Mouse (Mus musculus): ENCODE results near the gene Mgll. TPM values are rescaled to one million over a fixed set of nuclear protein-coding genes. Genes with fewer than 3 reads are reported as not detected.

Gene Mgll
- polyA plus RNA-seq, 1 experiment from 2014 or later = 72.1 TPM

DNA sequence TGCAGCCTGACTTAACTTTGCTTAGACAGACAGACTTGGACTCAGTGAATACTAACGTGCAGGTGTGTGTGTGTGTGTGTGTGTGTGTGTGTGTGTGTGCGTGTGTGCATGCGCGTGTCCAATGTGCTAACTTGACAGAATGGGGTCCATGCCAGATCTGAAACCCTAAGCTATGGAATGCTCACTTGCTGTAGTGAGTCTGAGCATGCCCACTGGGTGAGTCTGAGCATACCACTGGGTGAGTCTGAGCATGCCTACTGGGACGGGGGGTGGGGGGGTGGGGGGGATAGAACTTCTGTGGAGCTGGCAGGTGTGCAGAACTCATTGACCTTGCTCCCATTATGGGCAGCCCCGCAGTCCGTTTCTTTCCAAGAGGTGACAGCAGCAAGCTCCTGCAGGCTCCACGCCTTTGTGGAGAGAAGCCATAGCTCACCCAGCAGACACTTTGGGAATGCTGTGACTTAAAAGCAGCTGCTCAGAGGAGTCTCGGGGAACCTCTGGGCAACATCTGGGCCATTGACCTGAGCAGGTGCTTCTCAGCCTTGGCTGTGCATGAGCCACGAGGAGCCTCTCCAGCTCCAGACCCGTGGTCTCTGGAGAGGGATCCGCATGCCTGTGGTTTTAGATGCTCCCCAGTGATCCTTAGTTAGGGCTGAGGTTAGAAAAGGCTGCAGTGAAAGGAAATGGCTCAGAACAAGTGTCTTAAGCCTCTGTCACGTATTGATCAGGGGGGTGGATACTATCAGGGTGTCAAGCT is 38.4 kb downstream of the Mgll start:
- Histone ChIP-seq H3K9me3 (replicated peaks) (no peaks in the 10 kb centered on the region), H3K27me3 (replicated peaks) (no peaks in the 10 kb centered on the region), H3K36me3 (no peaks in the 10 kb centered on the region), H3K4me3 (replicated peaks) (no peak overlapping the region), H3K4me2 (no peak overlapping the region), H3K9ac (replicated peaks) (no peak overlapping the region), H3K4me1 (peaks cover 40% of the 10 kb centered on the region), H3K27ac (replicated peaks) (no peak overlapping the region)
- WGBS = 79% methylated on average over 13 of the region's 13 CpGs
- ATAC-seq (ENCODE audit: low FRiP score) = no peak

DNA sequence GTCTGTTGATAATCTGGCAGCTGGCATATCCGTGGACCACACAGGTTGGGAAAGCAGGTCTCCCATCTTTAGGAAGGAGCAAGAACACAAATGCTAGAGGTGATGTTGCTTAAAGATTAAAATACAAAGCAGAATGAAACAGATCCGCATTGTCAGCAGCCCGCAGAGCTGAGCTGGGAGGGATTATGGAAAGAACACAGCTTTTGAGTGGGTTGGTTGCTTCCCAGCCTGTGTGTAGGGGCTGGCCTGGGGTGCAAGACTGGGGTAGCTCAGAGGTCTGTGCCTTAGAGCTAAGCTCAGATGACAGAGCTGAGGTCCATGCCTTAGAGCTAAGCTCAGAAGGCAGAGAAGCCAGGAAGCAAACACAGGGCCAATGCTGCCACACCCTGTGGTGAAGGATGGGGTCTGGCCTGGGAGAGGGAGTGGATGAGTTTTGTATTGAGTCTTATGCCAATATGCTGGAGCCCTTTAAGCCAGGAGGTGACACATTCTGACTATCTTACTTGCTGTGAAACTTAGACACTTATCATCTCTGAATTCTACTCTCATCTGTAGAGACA is 39.4 kb downstream of the Mgll start:
- H3K4me1 ChIP-seq = peaks cover 40% of the 10 kb centered on the region
- no peaks in the 10 kb centered on the region for H3K27me3 ChIP-seq (replicated peaks)
- no peak overlapping the region for H3K27ac ChIP-seq (replicated peaks)
- H3K9me3 ChIP-seq (replicated peaks) = no peaks in the 10 kb centered on the region
- WGBS = 92% methylated on average over 3 of the region's 3 CpGs
- ATAC-seq (ENCODE audit: low FRiP score) = no peak
- H3K4me2 ChIP-seq = no peak overlapping the region
- H3K9ac ChIP-seq (replicated peaks) = no peak overlapping the region
- no peak overlapping the region for H3K4me3 ChIP-seq (replicated peaks)
- H3K36me3 ChIP-seq = no peaks in the 10 kb centered on the region

DNA sequence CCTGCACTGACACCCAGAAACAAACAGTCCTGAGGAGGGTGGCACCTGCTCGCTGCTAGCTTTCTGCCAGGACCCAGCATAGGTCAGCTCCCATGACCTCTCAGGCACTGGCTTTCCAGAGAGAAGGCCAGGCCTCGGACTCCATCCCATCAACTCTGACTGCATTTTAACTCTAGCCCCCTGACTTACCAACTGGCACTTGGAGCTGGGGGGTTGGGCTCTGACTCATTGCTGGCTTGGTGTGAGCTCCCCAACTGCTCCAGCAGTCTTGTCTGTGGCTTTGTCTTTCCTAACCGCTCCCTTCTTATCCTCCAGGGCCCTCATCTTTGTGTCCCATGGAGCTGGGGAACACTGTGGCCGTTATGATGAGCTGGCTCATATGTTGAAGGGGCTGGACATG is 40.1 kb downstream of the Mgll start:
- Histone ChIP-seq H3K9me3 (replicated peaks) (no peaks in the 10 kb centered on the region), H3K4me1 (peaks cover 40% of the 10 kb centered on the region), H3K27me3 (replicated peaks) (no peaks in the 10 kb centered on the region), H3K9ac (replicated peaks) (no peak overlapping the region), H3K4me2 (no peak overlapping the region), H3K36me3 (no peaks in the 10 kb centered on the region), H3K27ac (replicated peaks) (no peak overlapping the region), H3K4me3 (replicated peaks) (no peak overlapping the region)
- 82% methylated on average over 4 of the region's 4 CpGs for WGBS
- no peak for ATAC-seq (ENCODE audit: low FRiP score)

- no peaks in the 10 kb centered on the region for H3K9me3 ChIP-seq (replicated peaks)
- H3K4me1 ChIP-seq = peaks cover 12% of the 10 kb centered on the region; the same call in 1 of the 2 replicates
- ATAC-seq (ENCODE audit: low FRiP score) = no peak
Measured at GRCm38 (mm10) chr6:88767740-88768139, 43.5 kb downstream of the Mgll start.

DNA sequence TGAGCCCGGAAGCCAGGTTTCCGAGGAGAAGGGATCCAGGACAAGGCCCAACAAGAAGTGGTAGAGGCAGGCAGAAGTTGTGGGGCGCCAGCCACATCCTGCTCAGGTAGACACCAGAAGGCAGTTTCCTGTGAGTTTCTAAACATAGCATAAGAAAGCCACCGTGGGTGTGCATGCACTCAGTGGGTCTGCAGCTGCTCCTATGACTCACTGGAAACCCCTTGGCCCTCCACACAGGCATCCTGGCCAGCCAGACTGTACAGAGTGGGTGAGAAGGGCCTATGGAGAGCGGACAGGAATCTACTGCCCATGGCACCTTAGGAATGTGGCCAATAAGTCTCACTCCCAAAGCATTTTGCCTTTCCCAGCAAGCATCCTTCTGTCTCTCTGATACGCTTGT is 45.5 kb downstream of the Mgll start:
- no peak overlapping the region for H3K4me2 ChIP-seq
- H3K9ac ChIP-seq (replicated peaks) = no peak overlapping the region
- no peaks in the 10 kb centered on the region for H3K9me3 ChIP-seq (replicated peaks)
- no peaks in the 10 kb centered on the region for H3K27me3 ChIP-seq (replicated peaks)
- no peaks in the 10 kb centered on the region for H3K36me3 ChIP-seq
- H3K4me1 ChIP-seq = peaks cover 14% of the 10 kb centered on the region; the same call in 1 of the 2 replicates
- no peak overlapping the region for H3K27ac ChIP-seq (replicated peaks)
- no peak overlapping the region for H3K4me3 ChIP-seq (replicated peaks)
- WGBS = 84% methylated on average over 6 of the region's 6 CpGs
- ATAC-seq (ENCODE audit: low FRiP score) = no peak

More at GRCm38 (mm10) chr6:88767740-88768139, 43.5 kb downstream of the Mgll start:
- no peaks in the 10 kb centered on the region for H3K27me3 ChIP-seq (replicated peaks)
- H3K27ac ChIP-seq (replicated peaks) = no peak overlapping the region
- no peak overlapping the region for H3K4me2 ChIP-seq
- WGBS = 66% methylated on average over 4 of the region's 4 CpGs
- H3K4me3 ChIP-seq (replicated peaks) = no peak overlapping the region
- no peaks in the 10 kb centered on the region for H3K36me3 ChIP-seq
- H3K9ac ChIP-seq (replicated peaks) = no peak overlapping the region

GRCm38 (mm10) chr6:88770300-88770904 is 46.2 kb downstream of the Mgll start:
- peaks cover 15% of the 10 kb centered on the region; the same call in 1 of the 2 replicates for H3K4me1 ChIP-seq
- H3K36me3 ChIP-seq = no peaks in the 10 kb centered on the region
- WGBS = 87% methylated on average over 17 of the region's 17 CpGs
- no peak for ATAC-seq (ENCODE audit: low FRiP score)
- H3K9me3 ChIP-seq (replicated peaks) = no peaks in the 10 kb centered on the region
- H3K4me3 ChIP-seq (replicated peaks) = no peak overlapping the region
- H3K4me2 ChIP-seq = no peak overlapping the region
- H3K27me3 ChIP-seq (replicated peaks) = no peaks in the 10 kb centered on the region
- no peak overlapping the region for H3K9ac ChIP-seq (replicated peaks)
- no peak overlapping the region for H3K27ac ChIP-seq (replicated peaks)

GRCm38 (mm10) chr6:88770981-88771380 is 46.8 kb downstream of the Mgll start:
- Histone ChIP-seq H3K27me3 (replicated peaks) (no peaks in the 10 kb centered on the region), H3K4me2 (no peak overlapping the region), H3K4me3 (replicated peaks) (no peak overlapping the region), H3K9ac (replicated peaks) (no peak overlapping the region), H3K4me1 (peaks cover 15% of the 10 kb centered on the region; the same call in 1 of the 2 replicates), H3K9me3 (replicated peaks) (no peaks in the 10 kb centered on the region), H3K27ac (replicated peaks) (no peak overlapping the region), H3K36me3 (no peaks in the 10 kb centered on the region)
- WGBS = 90% methylated on average over 5 of the region's 5 CpGs
- no peak for ATAC-seq (ENCODE audit: low FRiP score)

DNA sequence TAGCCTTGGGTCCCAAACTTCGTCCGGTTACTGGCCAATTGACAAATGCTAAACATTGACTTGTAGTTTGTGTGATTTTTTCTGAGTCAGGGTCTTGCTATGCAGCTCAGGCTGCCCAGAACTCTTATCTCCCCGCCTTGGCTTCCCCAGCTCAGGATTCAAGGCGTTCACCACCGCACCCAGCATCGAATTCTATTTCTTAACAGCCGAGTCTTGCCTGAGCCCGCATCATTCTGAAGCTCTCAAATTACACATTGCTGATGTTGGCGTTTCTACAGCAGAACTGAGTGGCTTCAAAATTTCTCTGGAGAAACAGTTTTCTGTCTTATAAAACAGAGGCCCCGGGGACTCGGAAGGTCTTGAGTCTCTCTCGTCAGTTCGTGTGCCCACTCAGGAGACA is 47.8 kb downstream of the Mgll start:
- 88% methylated on average over 13 of the region's 13 CpGs for WGBS
- ATAC-seq (ENCODE audit: low FRiP score) = no peak

GRCm38 (mm10) chr6:88774055-88774454 is 49.8 kb downstream of the Mgll start:
- no peaks in the 10 kb centered on the region for H3K36me3 ChIP-seq
- no peak overlapping the region for H3K9ac ChIP-seq (replicated peaks)
- no peaks in the 10 kb centered on the region for H3K27me3 ChIP-seq (replicated peaks)
- H3K4me2 ChIP-seq = no peak overlapping the region
- peaks cover 31% of the 10 kb centered on the region for H3K4me1 ChIP-seq
- no peak overlapping the region for H3K4me3 ChIP-seq (replicated peaks)
- 77% methylated on average over 9 of the region's 9 CpGs for WGBS
- H3K27ac ChIP-seq (replicated peaks) = no peak overlapping the region
- no peaks in the 10 kb centered on the region for H3K9me3 ChIP-seq (replicated peaks)
- no peak for ATAC-seq (ENCODE audit: low FRiP score)

More for the DNA sequence above, 47.8 kb downstream of the Mgll start:
- Histone ChIP-seq H3K4me2 (no peak overlapping the region), H3K9me3 (replicated peaks) (no peaks in the 10 kb centered on the region), H3K27me3 (replicated peaks) (no peaks in the 10 kb centered on the region), H3K4me3 (replicated peaks) (no peak overlapping the region), H3K27ac (replicated peaks) (no peak overlapping the region), H3K4me1 (peaks cover 18% of the 10 kb centered on the region; the same call in 1 of the 2 replicates), H3K9ac (replicated peaks) (no peak overlapping the region), H3K36me3 (no peaks in the 10 kb centered on the region)

- Histone ChIP-seq H3K27me3 (replicated peaks) (no peaks in the 10 kb centered on the region), H3K9ac (replicated peaks) (no peak overlapping the region), H3K36me3 (no peaks in the 10 kb centered on the region), H3K4me1 (peaks cover 31% of the 10 kb centered on the region), H3K4me3 (replicated peaks) (no peak overlapping the region), H3K9me3 (replicated peaks) (no peaks in the 10 kb centered on the region), H3K4me2 (no peak overlapping the region), H3K27ac (replicated peaks) (no peak overlapping the region)
- WGBS = 79% methylated on average over 14 of the region's 14 CpGs
- no peak for ATAC-seq (ENCODE audit: low FRiP score)
Measured at GRCm38 (mm10) chr6:88775267-88775666, 51.1 kb downstream of the Mgll start.

DNA sequence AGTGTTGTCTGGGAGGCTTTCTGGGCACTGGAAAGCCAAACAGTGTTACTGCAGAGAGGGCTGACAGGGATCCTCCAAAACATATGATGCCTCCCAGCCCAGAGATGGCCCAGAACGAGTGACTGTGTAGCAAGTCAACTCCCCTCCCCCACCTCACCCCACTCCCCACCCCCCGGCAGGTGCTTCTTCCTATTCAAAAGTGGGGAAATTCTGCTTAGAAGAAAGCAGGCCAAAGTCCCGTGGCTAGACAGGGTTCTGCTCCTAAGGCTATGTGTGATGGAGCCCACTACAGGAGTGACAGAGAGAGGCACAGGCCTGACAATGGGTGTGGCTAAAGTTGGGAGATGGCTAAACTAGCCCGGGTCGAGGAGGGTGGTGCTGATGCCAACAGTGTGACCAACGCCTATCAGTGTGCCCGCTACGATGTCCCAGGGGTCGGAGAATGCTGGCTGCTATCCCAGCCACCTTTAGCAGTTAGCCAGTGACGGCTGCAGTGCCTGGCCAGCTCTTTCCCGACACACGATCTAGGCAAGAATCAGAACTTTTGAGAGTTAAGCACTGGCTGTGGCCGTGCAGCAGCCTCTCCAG is 52.2 kb downstream of the Mgll start:
- H3K27me3 ChIP-seq (replicated peaks) = no peaks in the 10 kb centered on the region
- no peak overlapping the region for H3K4me3 ChIP-seq (replicated peaks)
- peaks cover 31% of the 10 kb centered on the region for H3K4me1 ChIP-seq
- no peak overlapping the region for H3K27ac ChIP-seq (replicated peaks)
- H3K36me3 ChIP-seq = no peaks in the 10 kb centered on the region
- H3K9me3 ChIP-seq (replicated peaks) = no peaks in the 10 kb centered on the region
- WGBS = 62% methylated on average over 13 of the region's 13 CpGs
- H3K9ac ChIP-seq (replicated peaks) = no peak overlapping the region
- no peak for ATAC-seq (ENCODE audit: low FRiP score)
- no peak overlapping the region for H3K4me2 ChIP-seq

DNA sequence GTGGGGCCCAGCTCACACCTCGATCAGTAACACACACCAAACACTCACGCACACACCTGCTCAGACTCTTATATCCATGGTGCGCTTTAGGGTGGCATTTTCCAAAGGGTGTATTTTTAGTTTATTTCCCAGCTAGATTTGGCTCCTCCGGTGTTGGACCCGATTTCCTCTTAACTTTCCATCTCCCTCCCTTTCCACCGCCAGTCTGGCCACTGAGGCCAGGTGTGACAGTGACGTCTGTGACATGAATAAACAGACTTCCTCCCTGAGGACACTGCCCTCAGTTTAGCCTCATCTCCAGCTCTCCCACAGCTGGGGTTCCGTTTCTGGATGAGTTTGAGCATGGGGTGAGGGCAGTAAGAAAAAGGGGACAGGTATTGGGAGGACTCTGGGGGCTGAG is 52.8 kb downstream of the Mgll start:
- 80% methylated on average over 8 of the region's 8 CpGs for WGBS
- no peak for ATAC-seq (ENCODE audit: low FRiP score)
- Histone ChIP-seq H3K4me2 (no peak overlapping the region), H3K36me3 (no peaks in the 10 kb centered on the region), H3K27ac (replicated peaks) (no peak overlapping the region), H3K4me3 (replicated peaks) (no peak overlapping the region), H3K4me1 (peaks cover 31% of the 10 kb centered on the region), H3K9ac (replicated peaks) (no peak overlapping the region), H3K9me3 (replicated peaks) (no peaks in the 10 kb centered on the region), H3K27me3 (replicated peaks) (no peaks in the 10 kb centered on the region)

Measured in neural tube, embryonic 15.5 days (tissue).